Mouse (Mus musculus): ENCODE results near the gene Tpx2. TPM values are rescaled to one million over a fixed set of nuclear protein-coding genes. Genes with fewer than 3 reads are reported as not detected.

Tpx2 gene
- polyA plus RNA-seq, 1 experiment = 1.3 TPM

DNA sequence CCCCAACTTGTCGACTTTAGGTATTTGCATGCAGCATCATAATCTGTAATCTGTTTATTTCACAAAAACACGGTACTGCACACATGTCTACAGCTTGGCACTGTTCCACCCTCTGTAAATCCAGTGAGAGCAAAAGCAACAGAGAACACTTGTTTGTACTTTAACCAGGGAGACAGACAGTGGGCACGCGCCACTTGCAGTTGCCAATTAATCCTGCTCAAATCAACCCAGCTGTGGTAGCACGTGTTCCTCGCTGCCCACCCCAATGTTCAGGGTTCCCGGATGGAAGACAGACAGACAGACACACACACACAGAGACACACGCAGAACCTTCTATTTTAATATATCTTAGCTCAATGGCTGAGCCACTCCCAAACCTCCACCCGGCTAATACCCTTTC, 48.1 kb downstream of the Tpx2 start:
- WGBS = 84% methylated on average over 9 of the region's 9 CpGs
- TF ChIP-seq POLR2A (IDR thresholded peaks at IDR 0.05; ENCODE audit: low read depth, low read length) (no peak), CTCF (IDR thresholded peaks at IDR 0.05; ENCODE audit: extremely low read depth, insufficient read length, insufficient replicate concordance, low read depth, low read length) (no peak)
- Histone ChIP-seq H3K36me3 (ENCODE audit: control insufficient read depth, insufficient read depth, low read length) (peaks cover 22% of the 10 kb centered on the region), H3K4me1 (ENCODE audit: control insufficient read depth, insufficient read depth, insufficient read length, low read length) (no peaks in the 10 kb centered on the region), H3K27me3 (ENCODE audit: control insufficient read depth, insufficient read depth, low read length) (no peaks in the 10 kb centered on the region), H3K4me3 (ENCODE audit: low read depth, low read length) (no peak overlapping the region), H3K27ac (ENCODE audit: insufficient read depth, low read depth, low read length) (no peak overlapping the region)

GRCm38 (mm10) chr2:152896926-152897325, 49.2 kb downstream of the Tpx2 start:
- H3K36me3 ChIP-seq (ENCODE audit: control insufficient read depth, insufficient read depth, low read length) = peaks cover 15% of the 10 kb centered on the region
- WGBS = 81% methylated on average over 3 of the region's 3 CpGs
- H3K27ac ChIP-seq (ENCODE audit: insufficient read depth, low read depth, low read length) = no peak overlapping the region
- TF ChIP-seq CTCF (IDR thresholded peaks at IDR 0.05; ENCODE audit: extremely low read depth, insufficient read length, insufficient replicate concordance, low read depth, low read length) (no peak), POLR2A (IDR thresholded peaks at IDR 0.05; ENCODE audit: low read depth, low read length) (no peak)
- H3K27me3 ChIP-seq (ENCODE audit: control insufficient read depth, insufficient read depth, low read length) = no peaks in the 10 kb centered on the region
- H3K4me1 ChIP-seq (ENCODE audit: control insufficient read depth, insufficient read depth, insufficient read length, low read length) = no peaks in the 10 kb centered on the region
- H3K4me3 ChIP-seq (ENCODE audit: low read depth, low read length) = no peak overlapping the region

GRCm38 (mm10) chr2:152899011-152899410, 51.2 kb downstream of the Tpx2 start:
- Histone ChIP-seq H3K4me1 (ENCODE audit: control insufficient read depth, insufficient read depth, insufficient read length, low read length) (no peaks in the 10 kb centered on the region), H3K27me3 (ENCODE audit: control insufficient read depth, insufficient read depth, low read length) (no peaks in the 10 kb centered on the region), H3K36me3 (ENCODE audit: control insufficient read depth, insufficient read depth, low read length) (peaks cover 3% of the 10 kb centered on the region), H3K4me3 (ENCODE audit: low read depth, low read length) (no peak overlapping the region), H3K27ac (ENCODE audit: insufficient read depth, low read depth, low read length) (no peak overlapping the region)
- TF ChIP-seq CTCF (IDR thresholded peaks at IDR 0.05; ENCODE audit: extremely low read depth, insufficient read length, insufficient replicate concordance, low read depth, low read length) = no peak
- TF ChIP-seq POLR2A (IDR thresholded peaks at IDR 0.05; ENCODE audit: low read depth, low read length) = no peak
- 83% methylated on average over 6 of the region's 6 CpGs for WGBS

GRCm38 (mm10) chr2:152901296-152901695, 53.5 kb downstream of the Tpx2 start:
- Histone ChIP-seq H3K4me3 (ENCODE audit: low read depth, low read length) (no peak overlapping the region), H3K36me3 (ENCODE audit: control insufficient read depth, insufficient read depth, low read length) (no peaks in the 10 kb centered on the region), H3K27me3 (ENCODE audit: control insufficient read depth, insufficient read depth, low read length) (no peaks in the 10 kb centered on the region), H3K27ac (ENCODE audit: insufficient read depth, low read depth, low read length) (no peak overlapping the region), H3K4me1 (ENCODE audit: control insufficient read depth, insufficient read depth, insufficient read length, low read length) (no peaks in the 10 kb centered on the region; the same call in 1 of the 2 replicates)
- TF ChIP-seq CTCF (IDR thresholded peaks at IDR 0.05; ENCODE audit: extremely low read depth, insufficient read length, insufficient replicate concordance, low read depth, low read length) (no peak), POLR2A (IDR thresholded peaks at IDR 0.05; ENCODE audit: low read depth, low read length) (no peak)
- WGBS = 90% methylated on average over 15 of the region's 15 CpGs

DNA sequence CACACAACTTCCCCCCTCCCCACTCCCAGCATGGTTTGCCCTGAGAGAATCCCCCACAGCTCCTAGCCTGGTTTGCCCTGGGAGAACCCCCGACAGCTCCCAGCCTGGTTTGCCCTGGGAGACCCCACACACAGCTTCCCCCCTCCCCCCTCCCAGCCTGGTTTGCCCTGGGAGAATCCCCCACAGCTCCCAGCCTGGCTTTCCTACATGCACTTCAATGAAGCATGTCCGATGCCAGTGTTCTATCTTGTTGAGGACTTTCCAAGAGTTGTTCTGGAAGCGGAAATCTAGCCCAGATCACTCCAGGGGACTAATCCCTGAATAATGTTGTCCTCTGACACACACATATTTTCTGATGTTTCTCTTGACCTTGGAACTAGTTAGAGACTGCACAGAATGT, 54.9 kb downstream of the Tpx2 start:
- TF ChIP-seq CTCF (IDR thresholded peaks at IDR 0.05; ENCODE audit: extremely low read depth, insufficient read length, insufficient replicate concordance, low read depth, low read length) = no peak
- no peak for TF ChIP-seq POLR2A (IDR thresholded peaks at IDR 0.05; ENCODE audit: low read depth, low read length)
- Histone ChIP-seq H3K27ac (ENCODE audit: insufficient read depth, low read depth, low read length) (no peak overlapping the region), H3K4me1 (ENCODE audit: control insufficient read depth, insufficient read depth, insufficient read length, low read length) (peaks cover 2% of the 10 kb centered on the region; the same call in 1 of the 2 replicates), H3K27me3 (ENCODE audit: control insufficient read depth, insufficient read depth, low read length) (no peaks in the 10 kb centered on the region), H3K4me3 (ENCODE audit: low read depth, low read length) (no peak overlapping the region), H3K36me3 (ENCODE audit: control insufficient read depth, insufficient read depth, low read length) (no peaks in the 10 kb centered on the region)
- 59% methylated on average over 3 of the region's 3 CpGs for WGBS

DNA sequence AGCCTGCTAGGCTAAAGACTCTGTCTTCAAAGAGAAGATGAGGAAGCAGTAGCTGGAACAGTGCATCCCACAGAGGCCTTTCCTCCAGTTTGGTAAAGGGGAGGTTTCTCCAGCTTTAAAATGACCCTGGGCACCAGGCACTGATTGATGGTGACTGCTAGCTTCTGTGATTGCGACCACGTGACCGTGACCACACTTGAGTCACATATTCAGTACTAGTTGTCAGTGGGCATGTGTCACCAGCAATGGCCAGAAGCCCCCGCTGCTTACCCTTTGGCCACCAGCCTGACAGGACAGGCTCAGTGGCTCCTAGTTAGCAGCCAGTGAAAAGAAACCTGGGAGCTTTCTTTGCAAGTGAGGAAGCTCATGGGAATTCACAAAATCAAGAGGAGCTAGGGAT, 55.8 kb downstream of the Tpx2 start:
- TF ChIP-seq POLR2A (IDR thresholded peaks at IDR 0.05; ENCODE audit: low read depth, low read length) (no peak), CTCF (IDR thresholded peaks at IDR 0.05; ENCODE audit: extremely low read depth, insufficient read length, insufficient replicate concordance, low read depth, low read length) (no peak)

GRCm38 (mm10) chr2:152904127-152904643, 56.4 kb downstream of the Tpx2 start:
- no peak overlapping the region for H3K4me3 ChIP-seq (ENCODE audit: low read depth, low read length)
- no peak overlapping the region; the same call in 1 of the 2 replicates for H3K27ac ChIP-seq (ENCODE audit: insufficient read depth, low read depth, low read length)
- H3K4me1 ChIP-seq (ENCODE audit: control insufficient read depth, insufficient read depth, insufficient read length, low read length) = peaks cover 2% of the 10 kb centered on the region; the same call in 1 of the 2 replicates
- no peaks in the 10 kb centered on the region for H3K36me3 ChIP-seq (ENCODE audit: control insufficient read depth, insufficient read depth, low read length)
- TF ChIP-seq POLR2A (IDR thresholded peaks at IDR 0.05; ENCODE audit: low read depth, low read length) (no peak), CTCF (IDR thresholded peaks at IDR 0.05; ENCODE audit: extremely low read depth, insufficient read length, insufficient replicate concordance, low read depth, low read length) (no peak)
- no peaks in the 10 kb centered on the region for H3K27me3 ChIP-seq (ENCODE audit: control insufficient read depth, insufficient read depth, low read length)
- WGBS = 39% methylated on average over 5 of the region's 5 CpGs

More for the DNA sequence above, 55.8 kb downstream of the Tpx2 start:
- peaks cover 2% of the 10 kb centered on the region; the same call in 1 of the 2 replicates for H3K4me1 ChIP-seq (ENCODE audit: control insufficient read depth, insufficient read depth, insufficient read length, low read length)
- H3K27ac ChIP-seq (ENCODE audit: insufficient read depth, low read depth, low read length) = no peak overlapping the region
- WGBS = 70% methylated on average over 4 of the region's 4 CpGs
- H3K4me3 ChIP-seq (ENCODE audit: low read depth, low read length) = no peak overlapping the region
- no peaks in the 10 kb centered on the region for H3K27me3 ChIP-seq (ENCODE audit: control insufficient read depth, insufficient read depth, low read length)
- H3K36me3 ChIP-seq (ENCODE audit: control insufficient read depth, insufficient read depth, low read length) = no peaks in the 10 kb centered on the region
